10 mouse cellular contexts compared by ENCODE assay signal in the genomic region with DNA sequence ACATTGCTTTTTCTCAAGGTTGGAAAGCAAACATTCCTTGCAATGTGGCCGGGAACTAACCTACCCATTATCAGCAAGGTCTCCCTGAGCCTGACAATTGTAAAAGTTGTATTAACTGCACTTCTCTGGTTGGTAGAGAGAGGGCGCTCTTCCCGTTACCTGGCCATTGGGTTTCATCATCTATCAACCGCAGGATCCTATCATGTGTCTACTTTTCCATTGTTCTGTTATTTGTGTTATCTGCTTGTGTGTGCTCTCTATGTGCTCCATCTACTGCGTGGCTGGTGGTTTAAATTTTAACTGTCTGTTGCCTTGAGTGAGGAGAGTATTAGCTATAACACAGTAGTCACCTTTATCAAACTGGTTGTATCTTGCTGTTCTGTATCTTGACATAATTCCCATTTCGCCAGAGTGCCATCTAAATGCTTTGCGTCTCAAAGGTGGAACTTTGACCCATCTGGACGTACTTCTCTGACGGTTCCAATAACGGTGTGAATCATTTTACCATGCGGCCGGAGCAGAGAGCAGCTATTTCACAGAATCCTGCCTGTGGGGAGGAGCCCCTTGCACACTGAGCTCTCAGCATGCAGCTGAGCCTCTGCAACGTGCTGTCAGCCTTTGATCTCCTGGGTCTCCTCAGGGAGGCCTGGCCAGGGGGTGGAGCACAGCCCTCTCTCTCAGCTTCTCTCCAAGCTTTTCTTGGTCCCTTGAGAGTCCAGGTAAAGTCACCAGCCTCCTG.
A peak's percentile ranks its signal among the peaks of the same experiment; 100 is the strongest.
DNase-seq lines count a peak whose midpoint lies in the region; ATAC-seq and TF ChIP-seq lines count a peak whose summit lies in the region.
"Had no signal": no experiment of that assay in that cellular context is flagged by ENCODE, and none has a peak within 500 bp of the region (broad histone marks: within the 10 kb centered on the region; RNA-seq: fewer than 3 reads in every experiment).

No protein-coding gene starts in this region.

- DNase-seq in heart, adult 8-10 months (ENCODE audit: low spot score), result no peak
- no peak for DNase-seq in neural tube, embryonic 10.5 days (ENCODE audit: extremely low spot score, low spot score)
- peak; percentile 48 for DNase-seq in forebrain, postnatal 0 days
- no peak for DNase-seq in B cell, adult 2 months
- DNase-seq: left cerebral cortex, postnatal 4 days had no signal

- no peak overlapping the region for H3K9ac ChIP-seq in heart, embryonic 11.5 days (ENCODE audit: low read depth, low read length)
- H3K9ac ChIP-seq in neural tube, embryonic 13.5 days, result no peak overlapping the region
- no peak overlapping the region for H3K9ac ChIP-seq in forebrain, postnatal 0 days
- no peak overlapping the region for H3K9ac ChIP-seq in stomach, embryonic 14.5 days (replicated peaks; ENCODE audit: low read depth, low read length)
- H3K9ac ChIP-seq: embryonic facial prominence, embryonic 13.5 days had no signal

- H3K9me3 ChIP-seq in heart, embryonic 11.5 days (replicated peaks; ENCODE audit: control insufficient read depth, low read length), result no peaks in the 10 kb centered on the region
- H3K9me3 ChIP-seq in neural tube, embryonic 13.5 days, result no peaks in the 10 kb centered on the region
- no peaks in the 10 kb centered on the region for H3K9me3 ChIP-seq in forebrain, postnatal 0 days (ENCODE audit: low read length)
- no peaks in the 10 kb centered on the region for H3K9me3 ChIP-seq in stomach, embryonic 14.5 days (ENCODE audit: control insufficient read depth, low read depth, low read length)
- H3K9me3 ChIP-seq: embryonic facial prominence, embryonic 13.5 days had no signal

- no peak overlapping the region for H3K27ac ChIP-seq in heart, embryonic 11.5 days (ENCODE audit: low read depth, low read length)
- peak overlapping the region; percentile 34; the same call in 1 of the 2 replicates for H3K27ac ChIP-seq in neural tube, embryonic 13.5 days (replicated peaks)
- H3K27ac ChIP-seq in forebrain, postnatal 0 days (ENCODE audit: low read depth, low read length), result no peak overlapping the region
- no peak overlapping the region for H3K27ac ChIP-seq in stomach, embryonic 14.5 days (ENCODE audit: low read length)
- H3K27ac ChIP-seq: embryonic facial prominence, embryonic 13.5 days had no signal

- H3K36me3 ChIP-seq in heart, embryonic 11.5 days (ENCODE audit: control insufficient read depth, insufficient read depth, low read length), result no peaks in the 10 kb centered on the region
- H3K36me3 ChIP-seq in neural tube, embryonic 13.5 days, result no peaks in the 10 kb centered on the region
- H3K36me3 ChIP-seq in forebrain, postnatal 0 days (ENCODE audit: insufficient read depth), result no peaks in the 10 kb centered on the region
- H3K36me3 ChIP-seq in stomach, embryonic 14.5 days (ENCODE audit: control insufficient read depth, insufficient read depth, low read length), result no peaks in the 10 kb centered on the region
- H3K36me3 ChIP-seq: embryonic facial prominence, embryonic 13.5 days had no signal

- ATAC-seq in heart, embryonic 11.5 days (replicated peaks; ENCODE audit: insufficient number of reproducible peaks, low FRiP score, low TSS enrichment), result no peak
- ATAC-seq in neural tube, embryonic 13.5 days (ENCODE audit: low read depth), result no peak
- peak; percentile 59; the same call in 1 of the 2 replicates for ATAC-seq in forebrain, postnatal 0 days
- ATAC-seq in stomach, embryonic 14.5 days (ENCODE audit: insufficient number of reproducible peaks, insufficient read depth, low FRiP score, low read depth), result no peak
- ATAC-seq in granulocyte monocyte progenitor cell, adult 5-6 weeks (replicated peaks; ENCODE audit: poor library complexity, severe bottlenecking), result no peak

- peak; percentile 73 for TF ChIP-seq CTCF in forebrain, postnatal 0 days (IDR thresholded peaks at IDR 0.05; ENCODE audit: low read depth)

- peaks cover 13% of the 10 kb centered on the region for H3K4me1 ChIP-seq in heart, embryonic 11.5 days (ENCODE audit: control insufficient read depth, insufficient read depth, low read length)
- H3K4me1 ChIP-seq in neural tube, embryonic 13.5 days (replicated peaks), result peaks cover 24% of the 10 kb centered on the region
- H3K4me1 ChIP-seq in forebrain, postnatal 0 days (ENCODE audit: insufficient read depth), result peaks cover 11% of the 10 kb centered on the region; the same call in 1 of the 2 replicates
- peaks cover 6% of the 10 kb centered on the region; the same call in 1 of the 2 replicates for H3K4me1 ChIP-seq in stomach, embryonic 14.5 days (ENCODE audit: control insufficient read depth, insufficient read depth, low read length)

- peak overlapping the region; percentile 45 for H3K4me2 ChIP-seq in heart, embryonic 11.5 days
- no peak overlapping the region for H3K4me2 ChIP-seq in neural tube, embryonic 13.5 days
- H3K4me2 ChIP-seq in forebrain, postnatal 0 days (ENCODE audit: low read depth), result no peak overlapping the region
- H3K4me2 ChIP-seq in stomach, embryonic 14.5 days (replicated peaks; ENCODE audit: low read depth, low read length), result 0 out of 2 replicates have a peak overlapping the region, but pooled peaks have one; percentile 5
- H3K4me2 ChIP-seq: embryonic facial prominence, embryonic 13.5 days had no signal

- H3K4me3 ChIP-seq in heart, embryonic 11.5 days (ENCODE audit: low read depth, low read length), result 0 out of 2 replicates have a peak overlapping the region, but pooled peaks have one; percentile 0
- no peak overlapping the region for H3K4me3 ChIP-seq in neural tube, embryonic 13.5 days
- no peak overlapping the region for H3K4me3 ChIP-seq in forebrain, postnatal 0 days (ENCODE audit: low read depth, low read length)
- H3K4me3 ChIP-seq in stomach, embryonic 14.5 days (ENCODE audit: low read depth, low read length), result no peak overlapping the region
- H3K4me3 ChIP-seq: embryonic facial prominence, embryonic 13.5 days had no signal

- WGBS in heart, embryonic 11.5 days (ENCODE audit: insufficient replicate concordance), result 9% methylated on average over 13 of the region's 13 CpGs
- WGBS in neural tube, embryonic 13.5 days, result 10% methylated on average over 13 of the region's 13 CpGs
- WGBS in forebrain, postnatal 0 days, result 23% methylated on average over 13 of the region's 13 CpGs
- WGBS in stomach, embryonic 14.5 days, result 8% methylated on average over 13 of the region's 13 CpGs

- H3K27me3 ChIP-seq in heart, embryonic 11.5 days (ENCODE audit: control insufficient read depth, insufficient read depth, low read length), result peaks cover 4% of the 10 kb centered on the region
- H3K27me3 ChIP-seq in neural tube, embryonic 13.5 days, result peaks cover 15% of the 10 kb centered on the region
- H3K27me3 ChIP-seq in forebrain, postnatal 0 days (ENCODE audit: insufficient read depth, low read length), result no peaks in the 10 kb centered on the region
- no peaks in the 10 kb centered on the region for H3K27me3 ChIP-seq in stomach, embryonic 14.5 days (ENCODE audit: control insufficient read depth, insufficient read depth, low read length)

Comparison
In these comparisons a context has a peak if more than half of its experiments do, and no peak if none do; other contexts are left out.
1. H3K4me2 ChIP-seq: peak in heart, embryonic 11.5 days (single experiment) and stomach, embryonic 14.5 days (single experiment); none in neural tube, embryonic 13.5 days (single experiment) and forebrain, postnatal 0 days (single experiment).